Mouse (Mus musculus) embryonic facial prominence, embryonic 10.5 days (tissue): ENCODE results near the gene Nepn. TPM values are rescaled to one million over a fixed set of nuclear protein-coding genes. Genes with fewer than 3 reads are reported as not detected.

Source experiments
- DNase-seq: peaks from one replicate; pipeline ENCODE4 v3.0.0-alpha.2; 2017; ENCODE audit warnings: low spot score
- H3K27ac ChIP-seq: fragments of 300-500 bp; sonication (generic); replicated peaks from 2 replicates; pipeline ENCODE4 v1.5.1; 2016; ENCODE audit warnings: mild to moderate bottlenecking
- H3K27me3 ChIP-seq: fragments of 300-500 bp; sonication (generic); replicated peaks from 2 replicates; pipeline ENCODE4 v1.6.1; 2016; ENCODE audit warnings: low read depth, mild to moderate bottlenecking; ENCODE audit not compliant: poor library complexity, severe bottlenecking
- H3K36me3 ChIP-seq: fragments of 300-500 bp; sonication (generic); replicated peaks from 2 replicates; pipeline ENCODE4 v1.6.1; 2016; ENCODE audit warnings: mild to moderate bottlenecking, moderate library complexity
- H3K4me1 ChIP-seq: fragments of 300-500 bp; sonication (generic); 2 replicates; pipeline ENCODE4 v1.6.1; 2016
- H3K4me3 ChIP-seq: fragments of 300-500 bp; sonication (generic); 2 replicates; pipeline ENCODE4 v1.5.1; 2016; ENCODE audit warnings: mild to moderate bottlenecking, moderate library complexity
- H3K9me3 ChIP-seq: fragments of 300-500 bp; sonication (generic); 2 replicates; pipeline ENCODE4 v1.6.1; 2016; ENCODE audit warnings: mild to moderate bottlenecking
- WGBS: fragments of 180-500 bp; shearing (Covaris S2); methylation state at CpG from one replicate; pipeline ENCODE4 v1.1.7; 2016; 5-methylcytosine and 5-hydroxymethylcytosine counted together
- polyA plus RNA-seq: library from polyadenylated mRNA; unstranded; fragments of >200 nt; fragmentation: Nextera tagmentation; extraction: Ambion mirVana; gene quantifications from 2 replicates; pipeline ENCODE4 v1.2.1, GENCODE M21; 2016

Nepn gene
- polyA plus RNA-seq, 1 experiment from 2014 or later: not detected

- DNase-seq: no peak
- H3K4me1 ChIP-seq: no peaks in the 10 kb centered on the region
- H3K36me3 ChIP-seq: peaks cover 95% of the 10 kb centered on the region
- H3K4me3 ChIP-seq: no peak overlapping the region
- H3K27me3 ChIP-seq: no peaks in the 10 kb centered on the region
- no peak overlapping the region for H3K27ac ChIP-seq
- H3K9me3 ChIP-seq: no peaks in the 10 kb centered on the region
- WGBS: 92% methylated on average over 8 of the region's 8 CpGs
Measured at GRCm38 (mm10) chr10:52434836-52435235, 46.1 kb downstream of the Nepn start.

Other genes with a start within 250 kb of the Nepn start
- gene Ros1, start 193.7 kb upstream of the Nepn start, polyA plus RNA-seq: not detected in 2 replicates
- 23.3 and 24.2 TPM in 2 replicates for gene Dcbld1, start 155.4 kb upstream of the Nepn start, polyA plus RNA-seq
- gene Gm26741, start 30.2 kb upstream of the Nepn start, polyA plus RNA-seq: not detected in 2 replicates
- 18.3 and 19.6 TPM in 2 replicates for gene Gopc, start 6.8 kb upstream of the Nepn start, polyA plus RNA-seq
- 13.3 and 13.7 TPM in 2 replicates for gene Nus1, start 28.6 kb downstream of the Nepn start, polyA plus RNA-seq